Mouse (Mus musculus): ENCODE data around the gene Metap2.

The Metap2 gene

GRCm38 (mm10) chr10:93897043-93897646, at the start of gene Metap2:
Gene Metap2, minus strand, starts transcription at chr10:93897093.
- DNase-seq (ENCODE audit: low spot score): no peak

DNA sequence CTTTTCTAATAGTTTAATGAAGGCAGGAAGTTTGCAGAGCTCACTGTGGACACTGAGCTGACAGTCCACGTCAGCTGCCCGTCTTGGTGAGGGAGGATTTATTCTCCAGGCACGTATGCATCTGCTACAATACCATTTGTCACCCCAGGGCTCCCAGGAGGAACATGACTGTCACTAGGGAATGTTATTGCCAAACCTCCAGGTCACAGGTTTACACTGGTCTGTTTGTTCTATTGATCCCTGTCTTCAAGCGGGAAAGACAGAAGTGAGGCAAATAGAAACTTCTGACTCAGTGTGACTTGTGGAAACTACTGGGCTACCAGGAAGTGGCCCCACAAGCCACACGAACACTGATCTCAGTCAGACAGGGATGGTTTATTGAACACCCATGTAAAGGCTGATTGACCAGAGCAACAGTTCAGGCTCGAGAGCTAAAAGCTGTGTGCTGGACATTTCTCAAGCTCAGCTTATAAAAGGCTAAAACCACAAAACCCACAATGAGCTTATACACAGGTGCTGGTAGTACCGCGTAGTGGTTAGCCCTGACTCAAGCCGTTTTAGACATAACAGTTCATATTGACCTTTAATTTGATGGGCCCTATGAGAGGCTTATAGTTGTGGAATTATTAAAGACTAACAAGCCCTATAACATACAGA, 49.1 kb upstream of the Metap2 start:
- DNase-seq (ENCODE audit: low spot score): no peak

DNA sequence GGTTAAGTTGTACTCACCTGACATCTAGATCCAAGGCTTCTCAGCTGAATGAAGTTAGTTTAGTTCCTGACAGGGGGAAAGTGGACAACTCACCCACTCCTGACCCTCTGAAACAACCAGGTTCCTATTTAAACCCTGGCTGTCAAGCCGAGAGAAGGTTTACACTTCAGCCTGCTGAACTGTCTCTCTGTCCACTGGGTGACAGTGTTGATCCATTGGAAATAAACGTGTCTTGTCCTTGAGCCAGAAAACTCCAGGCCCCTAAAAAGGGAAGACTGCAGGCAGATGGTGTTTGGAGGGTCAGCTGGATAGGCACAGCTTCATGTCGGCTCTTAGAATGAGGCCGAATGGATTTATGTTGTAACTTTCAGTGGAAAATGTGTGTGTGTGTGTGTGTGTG, 48.5 kb upstream of the Metap2 start:
- no peak for DNase-seq (ENCODE audit: low spot score)

DNA sequence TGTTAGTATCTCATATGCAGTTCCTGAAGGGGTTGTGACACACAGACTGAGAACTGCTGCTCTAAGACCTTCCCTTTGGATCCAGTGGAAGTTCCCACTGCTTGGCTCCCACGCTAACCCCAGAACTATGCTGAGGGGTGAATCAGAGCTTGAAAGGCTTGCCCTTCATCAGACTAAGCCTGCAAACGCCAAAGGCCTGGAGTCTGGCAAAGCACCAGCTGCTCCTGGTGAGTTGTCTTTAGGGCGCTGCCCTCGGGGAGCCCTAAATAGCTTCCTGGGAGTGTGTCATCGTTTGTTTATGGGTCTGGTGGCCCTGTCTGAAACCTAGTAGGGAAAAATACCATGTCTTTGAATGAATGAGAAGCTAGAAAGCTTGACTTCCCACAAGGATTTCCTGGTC, 47.3 kb upstream of the Metap2 start:
- peak; percentile 10 for DNase-seq (ENCODE audit: low spot score)

GRCm38 (mm10) chr10:93940279-93940678, 43.4 kb upstream of the Metap2 start:
- no peak for DNase-seq (ENCODE audit: low spot score)

DNA sequence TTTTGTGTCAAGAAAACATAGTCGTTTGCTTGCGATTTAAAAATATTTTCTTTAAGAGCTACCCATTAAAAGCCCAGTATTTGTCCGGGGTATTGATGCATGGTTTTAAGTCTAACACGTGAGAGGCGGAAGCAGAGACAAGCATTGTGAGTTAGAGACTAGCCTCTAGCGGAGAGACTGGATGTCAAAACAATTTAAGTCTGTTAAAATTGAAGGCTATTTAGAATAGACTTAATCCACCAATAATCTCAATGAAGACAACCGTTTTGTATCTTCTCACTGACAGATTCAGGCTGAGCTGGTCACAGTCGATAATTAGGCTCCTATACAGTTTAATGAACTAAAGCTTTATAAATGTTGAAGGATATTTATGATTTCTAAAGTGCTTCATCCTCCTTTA, 42.8 kb upstream of the Metap2 start:
- DNase-seq (ENCODE audit: low spot score): no peak

DNA sequence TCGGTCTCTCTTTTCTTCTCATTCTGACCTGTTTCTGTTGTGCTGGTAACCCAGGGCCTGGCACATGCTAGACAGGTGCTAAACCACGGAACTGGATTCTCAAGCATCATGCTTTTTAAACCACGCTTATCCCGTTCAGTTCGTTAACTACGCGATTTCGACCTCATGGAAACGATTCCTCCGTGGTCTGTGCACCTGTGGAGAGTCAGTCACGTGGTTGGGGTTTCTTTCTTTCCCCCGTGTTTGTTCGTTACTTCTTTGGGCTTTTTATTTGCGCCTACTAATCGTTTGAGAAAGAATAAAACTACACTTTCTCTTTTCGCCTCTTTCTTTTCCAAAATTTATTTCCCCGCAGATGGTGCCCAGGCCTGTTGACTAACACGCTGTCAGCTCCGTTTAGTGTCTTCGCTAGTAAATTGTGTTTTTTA, 42.0 kb upstream of the Metap2 start:
- no peak for DNase-seq (ENCODE audit: low spot score)

GRCm38 (mm10) chr10:93933980-93934379, 37.1 kb upstream of the Metap2 start:
- peak; percentile 15 for DNase-seq (ENCODE audit: low spot score)

GRCm38 (mm10) chr10:93932861-93933260, 36.0 kb upstream of the Metap2 start:
- DNase-seq (ENCODE audit: low spot score): no peak

DNA sequence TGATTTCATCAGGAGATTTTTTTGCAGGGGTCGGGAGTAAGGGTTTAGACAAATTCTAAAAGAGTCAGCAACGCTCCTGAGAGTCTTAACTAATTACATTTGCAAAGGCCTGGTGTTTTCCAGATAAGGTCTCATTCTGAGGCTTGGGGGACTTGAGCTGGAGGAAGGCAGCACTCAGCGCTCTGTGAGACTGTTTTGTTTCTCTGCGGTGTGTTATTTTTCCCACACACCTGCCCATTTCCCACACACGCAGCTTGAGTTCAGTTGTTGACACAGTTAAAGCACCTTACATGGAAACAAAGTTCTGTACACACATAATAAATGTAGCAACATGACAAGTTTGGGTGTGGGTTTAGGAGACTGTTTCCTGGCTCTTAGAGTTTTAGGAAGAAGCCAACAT, 35.1 kb upstream of the Metap2 start:
- DNase-seq (ENCODE audit: low spot score): no peak

DNA sequence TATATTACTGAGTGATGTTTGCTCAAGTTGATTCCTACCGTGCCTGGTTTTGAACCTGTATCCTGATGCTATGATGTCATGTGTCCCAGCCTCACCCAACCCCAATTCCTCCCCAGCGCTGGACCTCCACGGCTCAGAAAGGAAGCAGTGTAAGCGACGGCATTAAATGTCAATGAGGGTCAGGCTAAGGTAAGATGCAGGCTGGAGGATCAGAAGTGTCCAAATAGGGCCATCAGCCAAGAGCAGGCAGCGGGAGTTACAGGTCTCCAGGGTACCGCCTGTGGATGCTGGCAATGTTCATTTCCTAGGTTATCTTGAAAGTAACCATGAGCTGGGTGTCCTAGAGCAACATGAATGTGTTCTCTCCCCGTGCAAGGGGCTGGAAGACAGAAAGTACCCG, 34.5 kb upstream of the Metap2 start:
- DNase-seq (ENCODE audit: low spot score): no peak

DNA sequence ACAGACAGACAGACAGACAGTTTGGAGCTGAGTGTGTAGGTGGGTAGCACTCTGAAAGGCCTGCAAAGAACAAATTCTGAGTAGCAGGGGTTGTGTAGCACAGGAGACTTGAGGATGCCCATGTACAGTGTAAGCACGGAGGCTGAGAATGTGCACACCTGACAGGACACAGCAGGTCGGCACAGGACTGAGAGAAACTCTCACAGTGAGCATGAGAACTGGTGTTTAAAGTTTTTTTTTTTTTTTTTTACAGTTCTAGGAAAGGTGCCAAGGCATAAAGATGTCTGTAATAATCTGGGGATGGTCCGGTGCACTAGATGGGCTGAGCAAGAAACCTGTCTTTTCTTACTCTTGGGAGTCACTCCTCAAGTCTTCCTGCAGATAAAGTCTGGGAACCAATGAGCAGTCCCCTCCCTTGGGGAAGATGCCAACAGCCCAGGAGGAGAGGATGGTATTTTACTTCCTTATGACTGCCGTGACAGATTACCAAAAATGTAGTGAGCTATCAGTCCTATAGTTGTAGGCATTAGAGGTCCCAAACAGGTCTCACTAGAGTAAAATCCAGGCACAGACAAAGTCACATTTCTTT, 33.4 kb upstream of the Metap2 start:
- no peak for DNase-seq (ENCODE audit: low spot score)

GRCm38 (mm10) chr10:93924666-93925065, 27.8 kb upstream of the Metap2 start:
- no peak for DNase-seq (ENCODE audit: low spot score)

DNA sequence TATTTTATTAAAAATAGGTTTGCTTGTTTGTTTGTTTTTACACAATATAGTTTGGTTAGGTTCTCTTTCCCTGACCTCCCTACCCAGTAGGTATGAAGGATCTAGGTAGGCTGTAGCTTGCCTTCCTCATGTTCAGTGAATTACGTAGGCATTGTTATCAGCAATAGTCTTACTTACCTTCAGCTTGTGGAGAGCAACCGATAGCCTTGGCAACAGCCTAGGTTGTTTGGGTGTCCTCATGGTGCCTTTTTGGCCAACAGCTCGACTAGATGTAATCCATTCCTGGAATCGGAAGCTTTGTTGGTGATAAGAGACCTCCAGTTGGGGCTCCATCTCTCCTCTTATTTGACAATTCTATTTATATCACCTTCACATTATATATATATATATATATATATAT, 24.3 kb upstream of the Metap2 start:
- no peak for DNase-seq (ENCODE audit: low spot score)

DNA sequence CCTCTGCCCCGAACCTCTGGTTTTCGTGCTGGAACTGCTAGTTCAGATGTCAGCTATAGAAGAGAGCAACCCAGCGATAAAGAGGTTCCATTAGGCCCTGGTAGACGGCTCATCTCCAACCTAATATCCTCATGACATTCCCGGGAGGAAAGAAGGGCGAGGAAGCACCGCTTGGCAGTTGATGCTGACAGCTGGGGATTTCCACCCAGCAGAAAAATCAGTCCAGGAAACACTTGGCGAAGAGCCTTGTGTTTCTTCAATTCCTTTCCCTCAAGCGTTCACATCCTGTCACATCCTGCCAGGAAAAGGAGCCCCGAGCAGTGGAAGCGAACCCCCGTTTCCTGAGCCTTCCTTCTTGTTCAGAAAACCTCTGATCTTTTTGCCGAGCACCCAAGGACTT, 22.3 kb upstream of the Metap2 start:
- DNase-seq (ENCODE audit: low spot score): no peak

- DNase-seq (ENCODE audit: low spot score): no peak
Measured at GRCm38 (mm10) chr10:93918701-93919100, 21.8 kb upstream of the Metap2 start.

- no peak for DNase-seq (ENCODE audit: low spot score)
Measured at GRCm38 (mm10) chr10:93918087-93918486, 21.2 kb upstream of the Metap2 start.

DNA sequence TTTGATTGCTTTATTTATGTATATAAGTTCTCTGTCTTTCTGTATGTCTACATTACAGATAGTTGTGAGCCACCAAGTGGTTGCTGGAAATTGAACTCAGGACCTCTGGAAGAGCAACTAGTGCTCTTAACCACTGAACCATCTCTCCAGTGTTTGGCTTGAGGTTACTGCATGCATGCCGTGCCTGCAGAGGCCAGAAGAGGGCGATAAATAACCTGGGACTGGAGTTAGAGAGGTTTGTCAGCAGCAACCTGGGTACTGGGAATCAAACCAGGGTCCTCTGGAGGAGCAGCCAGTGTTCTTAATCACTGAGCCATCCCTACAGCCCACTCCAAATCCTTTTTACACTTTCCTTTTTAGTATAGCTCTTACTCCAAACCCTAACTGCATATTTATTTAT, 19.9 kb upstream of the Metap2 start:
- DNase-seq (ENCODE audit: low spot score): no peak

- DNase-seq (ENCODE audit: low spot score): no peak
Measured at GRCm38 (mm10) chr10:93915531-93916275, 18.8 kb upstream of the Metap2 start.

- no peak for DNase-seq (ENCODE audit: low spot score)
Measured at GRCm38 (mm10) chr10:93913525-93913924, 16.6 kb upstream of the Metap2 start.

DNA sequence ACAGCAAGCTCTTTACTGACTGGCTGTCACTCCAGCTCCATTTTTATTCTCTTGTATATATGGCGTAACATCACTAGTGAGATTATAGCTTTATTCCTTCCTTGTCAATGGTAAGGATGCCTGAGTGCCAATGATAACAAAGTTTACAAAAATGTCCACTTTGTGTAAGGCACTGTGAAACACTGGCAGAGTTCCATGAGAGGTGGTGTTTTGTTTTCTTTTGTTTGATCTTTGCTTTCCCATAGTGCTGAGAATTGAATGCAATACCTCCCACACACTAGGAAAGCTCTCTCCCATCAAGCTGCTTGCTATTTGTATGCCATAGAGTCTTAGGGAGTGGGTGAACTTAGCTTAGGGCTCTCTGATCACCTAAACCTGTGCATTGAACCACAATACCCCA, 16.0 kb upstream of the Metap2 start:
- no peak for DNase-seq (ENCODE audit: low spot score)

- DNase-seq (ENCODE audit: low spot score): no peak
Measured at GRCm38 (mm10) chr10:93912136-93912855, 15.4 kb upstream of the Metap2 start.
